Mouse (Mus musculus) CH12.LX (cell line): ENCODE results near the gene Cabp2. TPM values are rescaled to one million over a fixed set of nuclear protein-coding genes. Genes with fewer than 3 reads are reported as not detected.

Experiments
- DNase-seq: peaks from one replicate; pipeline ENCODE4 v3.0.0-alpha.2; 2013; ENCODE audit errors: extremely low read depth
- H3K27ac ChIP-seq: 2 replicates; pipeline ENCODE4 v1.5.1; 2012; ENCODE audit warnings: low read depth, mild to moderate bottlenecking, control low read depth, moderate library complexity; ENCODE audit not compliant: insufficient read depth
- H3K27me3 ChIP-seq: replicated peaks from 2 replicates; pipeline ENCODE3; 2012; ENCODE audit warnings: inconsistent platforms
- H3K36me3 ChIP-seq, 2 experiments: replicated peaks in 1 of 2; 2 replicates each; pipeline versions ENCODE3 to v1.6.1; 2012; ENCODE audit warnings: inconsistent platforms in 1 of 2, low read length in 1 of 2, mild to moderate bottlenecking in 1 of 2, mixed read lengths in 1 of 2, moderate library complexity in 1 of 2; ENCODE audit not compliant: control insufficient read depth in 1 of 2, insufficient read depth in 1 of 2
- H3K4me1 ChIP-seq, 2 experiments: 2 replicates each; pipeline ENCODE4 v1.6.1; 2012; ENCODE audit warnings: inconsistent platforms in 1 of 2, moderate library complexity in 1 of 2; ENCODE audit not compliant: insufficient read depth in 2 of 2, control insufficient read depth in 1 of 2
- H3K4me2 ChIP-seq: 2 replicates; pipeline ENCODE4 v1.6.1; 2012; ENCODE audit warnings: low read depth, mild to moderate bottlenecking, control low read depth; ENCODE audit not compliant: poor library complexity, insufficient read depth, severe bottlenecking
- H3K4me3 ChIP-seq, 3 experiments: fragments of 150-350 bp in 1 of 3; sonication (generic) in 1 of 3; replicated peaks in 1 of 3; 2 replicates each; pipeline versions ENCODE3 to v1.5.1; 2011 to 2012; ENCODE audit warnings: low read depth in 2 of 3, low read length in 2 of 3, mild to moderate bottlenecking in 2 of 3, moderate library complexity in 2 of 3, control low read depth in 1 of 3, improper control_type of control experiment in 1 of 3, inconsistent platforms in 1 of 3, mixed read lengths in 1 of 3; ENCODE audit not compliant: poor library complexity in 1 of 3
- H3K79me2 ChIP-seq: replicated peaks from 2 replicates; pipeline ENCODE4 v1.6.1; 2012; ENCODE audit warnings: mild to moderate bottlenecking, moderate library complexity; ENCODE audit not compliant: control insufficient read depth, poor library complexity, insufficient read depth, severe bottlenecking; ENCODE audit errors: extremely low read depth
- H3K9ac ChIP-seq: 2 replicates; pipeline ENCODE4 v1.6.1; 2012; ENCODE audit warnings: low read depth, mild to moderate bottlenecking, control low read depth, moderate library complexity; ENCODE audit not compliant: insufficient read depth
- H3K9me3 ChIP-seq: replicated peaks from 2 replicates; pipeline ENCODE3; 2012; ENCODE audit warnings: low read length, inconsistent platforms, mixed read lengths
- BHLHE40 ChIP-seq: IDR thresholded peaks from 2 replicates; pipeline ENCODE4 v1.6.1; 2011; ENCODE audit warnings: mild to moderate bottlenecking, low read depth, low read length, improper control_type of control experiment
- CTCF ChIP-seq, 2 experiments: IDR thresholded peaks in 1 of 2; conservative IDR thresholded peaks in 1 of 2; 2 replicates each; pipeline ENCODE4 v1.5.1; 2011 to 2012; ENCODE audit warnings: low read depth in 2 of 2, low read length in 2 of 2, improper control_type of control experiment in 1 of 2, inconsistent platforms in 1 of 2, mild to moderate bottlenecking in 1 of 2, moderate library complexity in 1 of 2
- E2F4 ChIP-seq: IDR thresholded peaks from 2 replicates; pipeline ENCODE4 v1.6.1; 2011; ENCODE audit warnings: low read depth, low read length, improper control_type of control experiment; ENCODE audit not compliant: insufficient replicate concordance
- ELF1 ChIP-seq: IDR thresholded peaks from 2 replicates; pipeline ENCODE4 v1.6.1; 2014; ENCODE audit warnings: low read depth, mild to moderate bottlenecking, inconsistent platforms, low read length, improper control_type of control experiment
- ETS1 ChIP-seq: conservative IDR thresholded peaks from 2 replicates; pipeline ENCODE4 v1.6.1; 2012; ENCODE audit warnings: low read depth, mild to moderate bottlenecking, inconsistent platforms, low read length, improper control_type of control experiment, moderate library complexity
- HCFC1 ChIP-seq: IDR thresholded peaks from 2 replicates; pipeline ENCODE4 v1.6.1; 2012; ENCODE audit warnings: low read depth, mild to moderate bottlenecking, inconsistent platforms, low read length, improper control_type of control experiment
- IRF4 ChIP-seq: IDR thresholded peaks from 2 replicates; pipeline ENCODE4 v1.6.1; 2014; ENCODE audit warnings: low read depth, mild to moderate bottlenecking, inconsistent platforms, low read length, improper control_type of control experiment
- JUN ChIP-seq: IDR thresholded peaks from 2 replicates; pipeline ENCODE4 v1.6.1; 2011; ENCODE audit warnings: low read depth, mild to moderate bottlenecking, low read length, improper control_type of control experiment, moderate library complexity; ENCODE audit not compliant: insufficient read depth
- JUND ChIP-seq: conservative IDR thresholded peaks from 2 replicates; pipeline ENCODE4 v1.6.1; 2011; ENCODE audit warnings: low read depth, low read length, improper control_type of control experiment
- KAT2A ChIP-seq: IDR thresholded peaks from 2 replicates; pipeline ENCODE4 v1.6.1; 2012; ENCODE audit warnings: low read length, improper control_type of control experiment, inconsistent platforms; ENCODE audit not compliant: insufficient replicate concordance
- MAFK ChIP-seq: IDR thresholded peaks from 2 replicates; pipeline ENCODE4 v1.6.1; 2011; ENCODE audit warnings: low read length, improper control_type of control experiment; ENCODE audit not compliant: insufficient replicate concordance
- MAX ChIP-seq: IDR thresholded peaks from 2 replicates; pipeline ENCODE4 v1.6.1; 2011; ENCODE audit warnings: low read length, improper control_type of control experiment
- MAZ ChIP-seq: IDR thresholded peaks from 2 replicates; pipeline ENCODE4 v1.6.1; 2012; ENCODE audit warnings: low read depth, mild to moderate bottlenecking, inconsistent platforms, low read length, improper control_type of control experiment, moderate library complexity
- MXI1 ChIP-seq: IDR thresholded peaks from 2 replicates; pipeline ENCODE4 v1.6.1; 2011; ENCODE audit warnings: mild to moderate bottlenecking, low read depth, low read length, improper control_type of control experiment
- MYC ChIP-seq: IDR thresholded peaks from 2 replicates; pipeline ENCODE4 v1.6.1; 2011; ENCODE audit warnings: low read depth, mild to moderate bottlenecking, improper control_type of control experiment, low read length
- NRF1 ChIP-seq: IDR thresholded peaks from 2 replicates; pipeline ENCODE4 v1.6.1; 2014; ENCODE audit warnings: low read depth, mild to moderate bottlenecking, inconsistent platforms, low read length, improper control_type of control experiment, moderate library complexity
- PAX5 ChIP-seq: IDR thresholded peaks from 2 replicates; pipeline ENCODE4 v1.6.1; 2012; ENCODE audit warnings: low read length, inconsistent platforms, mixed read lengths
- POLR2AphosphoS2 ChIP-seq: IDR thresholded peaks from 2 replicates; pipeline ENCODE4 v1.6.1; 2011; ENCODE audit warnings: low read depth, low read length, improper control_type of control experiment
- RAD21 ChIP-seq: IDR thresholded peaks from 2 replicates; pipeline ENCODE4 v1.6.1; 2011; ENCODE audit warnings: low read depth, mild to moderate bottlenecking, low read length, improper control_type of control experiment, moderate library complexity
- RCOR1 ChIP-seq: conservative IDR thresholded peaks from 2 replicates; pipeline ENCODE4 v1.6.1; 2012; ENCODE audit warnings: low read depth, mild to moderate bottlenecking, inconsistent platforms, low read length, improper control_type of control experiment
- SIN3A ChIP-seq: IDR thresholded peaks from 2 replicates; pipeline ENCODE4 v1.6.1; 2012; ENCODE audit warnings: low read length, improper control_type of control experiment, inconsistent platforms
- SMC3 ChIP-seq: IDR thresholded peaks from 2 replicates; pipeline ENCODE4 v1.6.1; 2011; ENCODE audit warnings: low read depth, low read length, improper control_type of control experiment
- TBP ChIP-seq: conservative IDR thresholded peaks from 2 replicates; pipeline ENCODE4 v1.6.1; 2011; ENCODE audit warnings: low read depth, low read length, improper control_type of control experiment
- USF1 ChIP-seq: IDR thresholded peaks from 2 replicates; pipeline ENCODE4 v1.6.1; 2014; ENCODE audit warnings: low read depth, mild to moderate bottlenecking, inconsistent platforms, low read length, improper control_type of control experiment
- USF2 ChIP-seq: conservative IDR thresholded peaks from 2 replicates; pipeline ENCODE4 v1.6.1; 2011; ENCODE audit warnings: low read depth, low read length, improper control_type of control experiment
- ZC3H11A ChIP-seq: IDR thresholded peaks from 2 replicates; pipeline ENCODE4 v1.6.1; 2012; ENCODE audit warnings: low read depth, mild to moderate bottlenecking, inconsistent platforms, low read length, improper control_type of control experiment
- ZNF384 ChIP-seq: IDR thresholded peaks from 2 replicates; pipeline ENCODE4 v1.6.1; 2012; ENCODE audit warnings: low read depth, low read length, improper control_type of control experiment, inconsistent platforms
- dilution Hi-C: fragments of 300-500 bp; cut with MboI; formaldehyde crosslinking; loops from 2 replicates; pipeline ENCODE4 v1.14.3; 2020; ENCODE audit warnings: low sequenced_read_pairs; ENCODE audit not compliant: extremely low pct_unique_long_range_greater_than_20kb, extremely low pct_ligation_motif_present
- in situ Hi-C: fragments of 300-500 bp; cut with MboI; formaldehyde crosslinking; loops from 3 replicates; pipeline ENCODE4 v1.14.3; 2019; ENCODE audit warnings: low sequenced_read_pairs, low pct_ligation_motif_present, low pct_unique_long_range_greater_than_20kb, mixed read lengths
- polyA plus RNA-seq: library from polyadenylated mRNA; unstranded; fragments of >175 nt; gene quantifications from 2 replicates; pipeline ENCODE4 v1.2.1, GENCODE M21; 2012; ENCODE audit warnings: low read depth; ENCODE audit not compliant: insufficient read length
- total RNA-seq, 2 experiments: library from RNA; depleted of rRNA; stranded (reverse); fragments of 300-350 nt in 1 of 2; fragments of >200 nt in 1 of 2; gene quantifications; 2 replicates each; pipeline ENCODE4 v1.2.3; 2012 to 2014

Cabp2 gene
- total and polyA plus RNA-seq, 3 experiments: not detected

- Histone ChIP-seq H3K27me3 (no peaks in the 10 kb centered on the region), H3K9me3 (peaks cover 3% of the 10 kb centered on the region), H3K9ac (no peak overlapping the region), H3K36me3 (no peaks in the 10 kb centered on the region), H3K4me2 (no peak overlapping the region), H3K4me3 (no peak overlapping the region), H3K79me2 (no peaks in the 10 kb centered on the region), H3K27ac (no peak overlapping the region), H3K4me1 (peaks cover 23 to 30% of the 10 kb centered on the region in 2 experiments)
- dilution Hi-C loops: no loop called here
- TF ChIP-seq USF2 (no peak), NRF1 (no peak), IRF4 (no peak), MAX (no peak), POLR2AphosphoS2 (no peak), JUN (no peak), ZC3H11A (no peak), SMC3 (no peak), USF1 (no peak), PAX5 (no peak), TBP (no peak), MAFK (no peak), BHLHE40 (no peak), JUND (no peak), MYC (no peak), CTCF (conservative IDR thresholded peaks at IDR 0.05 in 1 of 2, IDR thresholded peaks at IDR 0.05 in 1 of 2; ENCODE audit: low read depth in 2 of 2, low read length in 2 of 2) (no peak)
- DNase-seq: no peak
- in situ Hi-C loops: no loop called here
These were observed 23.4 kb upstream of the Cabp2 start for GRCm38 (mm10) chr19:4057962-4058361.

GRCm38 (mm10) chr19:4058581-4058980 is 22.8 kb upstream of the Cabp2 start:
- no peaks in the 10 kb centered on the region for H3K36me3 ChIP-seq
- peaks cover 21 to 25% of the 10 kb centered on the region in 2 experiments for H3K4me1 ChIP-seq
- no peak for DNase-seq
- H3K79me2 ChIP-seq: no peaks in the 10 kb centered on the region
- H3K4me3 ChIP-seq: no peak overlapping the region
- TF ChIP-seq MAFK (no peak), E2F4 (no peak), ZNF384 (no peak), ELF1 (no peak), BHLHE40 (no peak), KAT2A (no peak), POLR2AphosphoS2 (no peak), MXI1 (no peak), MYC (no peak), RCOR1 (no peak), USF2 (no peak), HCFC1 (no peak), CTCF (conservative IDR thresholded peaks at IDR 0.05 in 1 of 2, IDR thresholded peaks at IDR 0.05 in 1 of 2; ENCODE audit: low read depth in 2 of 2, low read length in 2 of 2) (no peak), JUN (no peak), SIN3A (no peak), PAX5 (no peak), MAZ (no peak), ETS1 (no peak), RAD21 (no peak)
- no peak overlapping the region for H3K9ac ChIP-seq
- H3K9me3 ChIP-seq: peaks cover 3% of the 10 kb centered on the region
- in situ Hi-C loops: no loop called here
- no peak overlapping the region for H3K4me2 ChIP-seq
- dilution Hi-C loops: no loop called here
- H3K27me3 ChIP-seq: no peaks in the 10 kb centered on the region
- no peak overlapping the region; the same call in 1 of the 2 replicates for H3K27ac ChIP-seq
